Mouse (Mus musculus): Measurements from ENCODE around the gene Zfp865. TPM values are rescaled to one million over a fixed set of nuclear protein-coding genes. Genes with fewer than 3 reads are reported as not detected.

Zfp865 gene
- polyA plus RNA-seq, 1 experiment = 43.2 TPM

GRCm38 (mm10) chr7:5044981-5045380 is 24.8 kb downstream of the Zfp865 start:
- no peak for TF ChIP-seq POLR2A (IDR thresholded peaks at IDR 0.05; ENCODE audit: borderline replicate concordance, extremely low read depth, low read depth, low read length)
- no peak for TF ChIP-seq CTCF (IDR thresholded peaks at IDR 0.05; ENCODE audit: insufficient read depth, low read length)
- 77% methylated on average over 2 of the region's 2 CpGs for WGBS
- no peak for DNase-seq
- H3K4me3 ChIP-seq (replicated peaks; ENCODE audit: extremely low read depth, low read depth, low read length) = no peak overlapping the region
- no peaks in the 10 kb centered on the region for H3K4me1 ChIP-seq (ENCODE audit: control insufficient read depth, insufficient read depth, low read length)

DNA sequence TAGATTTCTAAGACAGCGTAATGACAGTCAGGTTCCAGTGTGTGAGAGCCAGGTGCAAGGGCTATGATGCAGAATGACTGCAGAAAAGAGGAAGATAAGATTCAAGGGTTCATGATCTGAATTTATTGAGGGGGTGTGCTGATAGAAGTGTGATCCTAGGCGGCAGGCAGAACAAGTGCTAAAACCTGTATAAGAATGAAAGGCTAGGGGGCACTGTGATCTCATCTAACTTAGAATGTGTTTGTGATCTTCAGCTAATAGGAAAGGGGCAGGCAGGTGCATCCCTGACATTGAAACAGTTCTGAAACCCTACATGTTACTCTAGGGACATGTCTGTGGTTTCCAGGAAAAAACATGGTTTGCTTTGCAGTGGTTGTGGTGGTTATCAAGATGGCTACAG is 25.9 kb downstream of the Zfp865 start:
- Histone ChIP-seq H3K4me1 (ENCODE audit: control insufficient read depth, insufficient read depth, low read length) (no peaks in the 10 kb centered on the region), H3K4me3 (replicated peaks; ENCODE audit: extremely low read depth, low read depth, low read length) (no peak overlapping the region)
- DNase-seq = no peak
- WGBS = 68% methylated on average over 2 of the region's 2 CpGs
- TF ChIP-seq CTCF (IDR thresholded peaks at IDR 0.05; ENCODE audit: insufficient read depth, low read length) = no peak
- TF ChIP-seq POLR2A (IDR thresholded peaks at IDR 0.05; ENCODE audit: borderline replicate concordance, extremely low read depth, low read depth, low read length) = no peak

- H3K4me1 ChIP-seq (ENCODE audit: control insufficient read depth, insufficient read depth, low read length) = no peaks in the 10 kb centered on the region
- DNase-seq = peak; percentile 25
- TF ChIP-seq CTCF (IDR thresholded peaks at IDR 0.05; ENCODE audit: insufficient read depth, low read length) = no peak
- TF ChIP-seq POLR2A (IDR thresholded peaks at IDR 0.05; ENCODE audit: borderline replicate concordance, extremely low read depth, low read depth, low read length) = no peak
- WGBS = 16% methylated on average over 2 of the region's 2 CpGs
- no peak overlapping the region for H3K4me3 ChIP-seq (replicated peaks; ENCODE audit: extremely low read depth, low read depth, low read length)
Measured at GRCm38 (mm10) chr7:5047313-5047712, 27.1 kb downstream of the Zfp865 start.

DNA sequence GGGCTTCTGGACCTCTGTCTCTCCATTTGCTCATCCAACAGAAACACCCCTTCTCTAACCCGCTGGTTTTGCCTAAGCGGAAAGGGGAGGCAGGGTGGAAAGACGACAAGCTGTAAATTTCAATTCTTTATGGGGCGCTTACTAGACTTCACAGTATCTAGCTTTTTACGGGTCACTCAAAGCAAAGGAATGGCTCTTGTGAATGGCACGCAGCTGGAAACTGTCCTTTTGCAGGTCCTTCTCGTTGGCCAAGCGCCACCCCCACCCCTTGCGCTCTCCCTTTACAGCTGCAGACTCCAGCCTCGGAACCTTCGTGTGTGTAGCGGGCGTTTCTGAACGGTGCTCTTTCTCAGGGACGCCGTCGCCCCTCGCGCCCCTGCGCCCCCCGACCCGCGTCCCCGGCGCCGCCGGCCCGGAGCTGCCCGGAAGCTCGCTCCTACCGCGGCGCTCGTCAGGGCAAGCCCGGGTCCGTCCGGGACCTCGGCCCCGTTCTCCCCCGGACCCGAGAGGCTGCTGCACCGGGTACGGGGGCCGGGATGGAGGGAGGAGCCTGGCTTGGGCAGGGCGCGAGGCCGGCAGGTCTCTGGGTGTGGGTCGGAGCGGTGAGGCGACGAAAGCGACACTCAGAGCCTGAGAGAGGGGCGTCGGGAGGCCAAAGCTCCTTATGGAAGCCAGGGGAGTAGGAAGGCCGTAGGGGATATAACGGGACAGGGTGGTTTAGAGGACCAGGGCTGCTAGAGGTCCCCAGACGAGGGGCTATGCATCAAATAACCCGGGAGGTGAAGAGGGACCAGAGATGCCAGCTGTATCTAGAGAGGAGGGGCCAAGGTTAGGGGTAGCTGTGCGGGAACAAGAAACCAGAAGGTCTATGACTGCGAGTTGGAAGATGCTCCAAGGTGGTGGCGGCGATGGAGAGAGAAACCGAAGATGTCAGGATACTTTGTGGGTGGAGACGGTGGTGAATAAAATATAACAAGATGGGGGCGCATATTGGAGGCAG is 31.3 kb downstream of the Zfp865 start, which contains the start of gene Zfp580:
TSS of gene Zfp580 (plus strand) at position 346 of the 1,000 bp plus-strand sequence.
- TF ChIP-seq POLR2A (IDR thresholded peaks at IDR 0.05; ENCODE audit: borderline replicate concordance, extremely low read depth, low read depth, low read length) (peak; percentile 33; the same call in 1 of the 2 replicates), CTCF (IDR thresholded peaks at IDR 0.05; ENCODE audit: insufficient read depth, low read length) (no peak)
- Histone ChIP-seq H3K4me1 (ENCODE audit: control insufficient read depth, insufficient read depth, low read length) (peaks cover 4% of the 10 kb centered on the region; the same call in 1 of the 2 replicates), H3K4me3 (replicated peaks; ENCODE audit: extremely low read depth, low read depth, low read length) (peak within 1 kb of the TSS; percentile 67)
- DNase-seq = peak; percentile 80
- WGBS = 1% methylated on average over 64 of the region's 65 CpGs

DNA sequence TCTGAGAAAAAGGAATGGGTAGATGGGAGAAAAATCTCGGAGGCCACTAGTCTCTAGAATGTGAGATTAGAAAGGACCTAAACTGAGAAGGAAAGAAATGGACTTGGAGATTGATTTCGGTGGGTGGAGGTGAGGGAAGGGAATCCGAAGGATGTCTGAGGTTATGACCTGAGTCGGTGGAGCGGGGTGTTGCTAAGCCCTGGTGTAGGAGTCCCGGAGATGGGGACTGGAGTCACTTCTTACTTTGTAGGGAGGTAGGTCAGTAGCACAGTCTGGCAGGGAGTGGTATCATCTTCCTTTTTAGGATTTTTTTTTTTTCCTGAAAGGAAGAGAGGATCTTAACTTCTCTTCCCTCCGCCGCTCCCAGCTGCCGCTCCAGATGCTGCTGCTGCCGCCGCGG is 32.3 kb downstream of the Zfp865 start:
- 5% methylated on average over 12 of the region's 12 CpGs for WGBS
- TF ChIP-seq CTCF (IDR thresholded peaks at IDR 0.05; ENCODE audit: insufficient read depth, low read length) = no peak
- TF ChIP-seq POLR2A (IDR thresholded peaks at IDR 0.05; ENCODE audit: borderline replicate concordance, extremely low read depth, low read depth, low read length) = no peak
- peaks cover 4% of the 10 kb centered on the region; the same call in 1 of the 2 replicates for H3K4me1 ChIP-seq (ENCODE audit: control insufficient read depth, insufficient read depth, low read length)
- H3K4me3 ChIP-seq (replicated peaks; ENCODE audit: extremely low read depth, low read depth, low read length) = no peak overlapping the region
- no peak for DNase-seq

GRCm38 (mm10) chr7:5052931-5053343 is 32.8 kb downstream of the Zfp865 start:
- no peak for DNase-seq
- 19% methylated on average over 45 of the region's 45 CpGs for WGBS
- TF ChIP-seq CTCF (IDR thresholded peaks at IDR 0.05; ENCODE audit: insufficient read depth, low read length) (no peak), POLR2A (IDR thresholded peaks at IDR 0.05; ENCODE audit: borderline replicate concordance, extremely low read depth, low read depth, low read length) (no peak)
- Histone ChIP-seq H3K4me3 (replicated peaks; ENCODE audit: extremely low read depth, low read depth, low read length) (no peak overlapping the region), H3K4me1 (ENCODE audit: control insufficient read depth, insufficient read depth, low read length) (peaks cover 4% of the 10 kb centered on the region; the same call in 1 of the 2 replicates)

GRCm38 (mm10) chr7:5053456-5054179 is 33.4 kb downstream of the Zfp865 start:
- Histone ChIP-seq H3K4me1 (ENCODE audit: control insufficient read depth, insufficient read depth, low read length) (peaks cover 4% of the 10 kb centered on the region; the same call in 1 of the 2 replicates), H3K4me3 (replicated peaks; ENCODE audit: extremely low read depth, low read depth, low read length) (no peak overlapping the region)
- WGBS = 23% methylated on average over 32 of the region's 32 CpGs
- no peak for DNase-seq
- TF ChIP-seq POLR2A (IDR thresholded peaks at IDR 0.05; ENCODE audit: borderline replicate concordance, extremely low read depth, low read depth, low read length) (no peak), CTCF (IDR thresholded peaks at IDR 0.05; ENCODE audit: insufficient read depth, low read length) (no peak)

- H3K4me3 ChIP-seq (replicated peaks; ENCODE audit: extremely low read depth, low read depth, low read length) = no peak overlapping the region
- no peak for TF ChIP-seq CTCF (IDR thresholded peaks at IDR 0.05; ENCODE audit: insufficient read depth, low read length)
- no peak for TF ChIP-seq POLR2A (IDR thresholded peaks at IDR 0.05; ENCODE audit: borderline replicate concordance, extremely low read depth, low read depth, low read length)
- no peak for DNase-seq
- 4% methylated on average over 55 of the region's 55 CpGs for WGBS
- H3K4me1 ChIP-seq (ENCODE audit: control insufficient read depth, insufficient read depth, low read length) = peaks cover 4% of the 10 kb centered on the region; the same call in 1 of the 2 replicates
Measured at GRCm38 (mm10) chr7:5056651-5057263, 36.6 kb downstream of the Zfp865 start.

GRCm38 (mm10) chr7:5057381-5057780 is 37.2 kb downstream of the Zfp865 start:
- H3K4me3 ChIP-seq (replicated peaks; ENCODE audit: extremely low read depth, low read depth, low read length) = no peak overlapping the region
- 40% methylated on average over 8 of the region's 8 CpGs for WGBS
- peaks cover 4% of the 10 kb centered on the region; the same call in 1 of the 2 replicates for H3K4me1 ChIP-seq (ENCODE audit: control insufficient read depth, insufficient read depth, low read length)
- TF ChIP-seq CTCF (IDR thresholded peaks at IDR 0.05; ENCODE audit: insufficient read depth, low read length) = no peak
- no peak for TF ChIP-seq POLR2A (IDR thresholded peaks at IDR 0.05; ENCODE audit: borderline replicate concordance, extremely low read depth, low read depth, low read length)
- DNase-seq = no peak
